Mouse (Mus musculus) olfactory bulb, adult 2 months (tissue): ENCODE measurements around the gene Fgfr2.

Source experiments
- CTCF ChIP-seq: fragments of 200-500 bp; IDR thresholded peaks from 2 replicates; pipeline ENCODE4 v1.5.1; 2012; ENCODE audit warnings: low read depth, mild to moderate bottlenecking, low read length, moderate library complexity; ENCODE audit not compliant: insufficient read depth
- POLR2A ChIP-seq: fragments of 200-500 bp; IDR thresholded peaks from 2 replicates; pipeline ENCODE4 v1.6.1; 2012; ENCODE audit warnings: mild to moderate bottlenecking, low read depth, low read length, moderate library complexity; ENCODE audit not compliant: insufficient read depth

- TF ChIP-seq POLR2A (no peak), CTCF (no peak)
These were observed 712.2 kb downstream of the Fgfr2 start for GRCm38 (mm10) chr7:132410958-132411357.
